Mouse (Mus musculus) testis, adult 2 months (tissue): ENCODE measurements around the gene Olfr102. TPM values are rescaled to one million over a fixed set of nuclear protein-coding genes. Genes with fewer than 3 reads are reported as not detected.

Source experiments
- H3K27ac ChIP-seq: fragments of 200-500 bp; 2 replicates; pipeline ENCODE4 v1.5.1; 2012; ENCODE audit warnings: low read depth, low read length; ENCODE audit not compliant: control insufficient read depth, insufficient read depth
- H3K27me3 ChIP-seq: fragments of 200-500 bp; 2 replicates; pipeline ENCODE4 v1.6.1; 2012; ENCODE audit warnings: mild to moderate bottlenecking, low read length, moderate library complexity; ENCODE audit not compliant: control insufficient read depth, insufficient read depth
- H3K36me3 ChIP-seq: fragments of 200-500 bp; 2 replicates; pipeline ENCODE4 v1.6.1; 2012; ENCODE audit warnings: mild to moderate bottlenecking, low read length; ENCODE audit not compliant: control insufficient read depth, insufficient read depth
- H3K4me1 ChIP-seq: fragments of 200-500 bp; 2 replicates; pipeline ENCODE4 v1.6.1; 2012; ENCODE audit warnings: low read length; ENCODE audit not compliant: control insufficient read depth, insufficient read depth
- H3K4me3 ChIP-seq: fragments of 200-500 bp; 2 replicates; pipeline ENCODE4 v1.5.1; 2012; ENCODE audit warnings: low read depth, mild to moderate bottlenecking, low read length, moderate library complexity, mixed read lengths; ENCODE audit not compliant: control insufficient read depth
- CTCF ChIP-seq: fragments of 200-500 bp; IDR thresholded peaks from 2 replicates; pipeline ENCODE4 v1.5.1; 2012; ENCODE audit warnings: low read depth, mild to moderate bottlenecking, inconsistent platforms, low read length, moderate library complexity; ENCODE audit not compliant: control insufficient read depth, insufficient read depth, insufficient replicate concordance
- POLR2A ChIP-seq: fragments of 200-500 bp; IDR thresholded peaks from 2 replicates; pipeline ENCODE4 v1.6.1; 2012; ENCODE audit warnings: low read depth, mild to moderate bottlenecking, inconsistent platforms, low read length, moderate library complexity; ENCODE audit not compliant: control insufficient read depth
- polyA plus RNA-seq: library from polyadenylated mRNA; depleted of rRNA; stranded (reverse); fragments of >200 nt; gene quantifications from 2 replicates; pipeline ENCODE4 v1.2.3, GENCODE M21; 2012; rRNA removed

Gene Olfr102
- polyA plus RNA-seq, 1 experiment, result 0.10 TPM

DNA sequence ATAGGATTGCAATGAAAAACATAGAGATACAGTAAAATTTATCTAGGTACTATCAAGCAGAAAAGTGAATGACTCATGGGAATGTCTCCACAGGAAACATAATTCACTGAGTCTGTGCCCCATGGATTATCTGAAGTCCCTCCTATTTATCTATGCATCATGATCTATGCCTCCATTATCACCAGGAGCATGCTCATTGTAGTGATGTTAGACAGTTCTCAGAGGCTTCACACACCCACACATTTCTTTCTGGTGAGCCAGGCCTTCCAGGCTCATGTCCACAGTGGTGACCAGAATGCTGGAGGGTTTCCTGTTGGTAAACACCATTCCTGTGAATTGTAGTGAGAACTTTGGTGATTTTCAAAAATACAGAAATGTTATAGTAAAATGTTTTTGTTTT lies 40.3 kb downstream of the Olfr102 start:
- Histone ChIP-seq H3K36me3 (no peaks in the 10 kb centered on the region), H3K27ac (no peak overlapping the region), H3K4me3 (no peak overlapping the region), H3K27me3 (no peaks in the 10 kb centered on the region), H3K4me1 (no peaks in the 10 kb centered on the region)
- no peak for TF ChIP-seq CTCF
- TF ChIP-seq POLR2A, result no peak

DNA sequence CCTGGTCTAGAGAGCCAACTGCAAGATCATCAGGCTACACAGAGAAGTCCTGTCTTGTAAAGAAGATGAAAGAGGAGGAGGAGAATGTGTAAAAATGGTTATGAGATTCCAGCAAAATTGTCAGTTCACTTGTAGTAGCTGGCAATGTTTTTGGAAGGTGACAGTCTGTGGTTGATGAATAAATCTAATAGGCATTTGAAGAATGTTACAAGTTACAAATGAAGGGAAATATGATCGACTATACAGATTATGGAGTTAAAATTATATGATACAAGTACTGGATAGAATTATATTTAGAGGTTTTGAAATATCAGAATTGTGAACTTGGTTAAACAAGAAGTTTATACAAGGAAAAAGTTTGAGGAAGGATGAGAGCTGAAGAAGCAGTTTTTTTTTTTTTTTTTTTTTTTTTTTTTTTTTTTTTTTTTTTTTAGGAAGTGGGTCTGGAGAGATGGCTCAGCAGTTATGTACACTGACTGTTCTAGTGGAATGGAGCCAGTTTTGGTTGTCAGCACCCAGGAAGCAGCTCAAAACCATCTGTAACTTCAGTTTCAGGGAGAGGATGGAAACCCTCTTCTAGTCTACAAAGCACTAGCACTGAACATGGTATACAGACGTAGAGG lies 41.1 kb downstream of the Olfr102 start:
- no peaks in the 10 kb centered on the region; the same call in 1 of the 2 replicates for H3K4me1 ChIP-seq
- TF ChIP-seq POLR2A (no peak), CTCF (no peak)

GRCm38 (mm10) chr17:37270702-37271092 lies 46.2 kb downstream of the Olfr102 start:
- peak overlapping the region; percentile 95 for H3K4me3 ChIP-seq
- no peak overlapping the region for H3K27ac ChIP-seq
- H3K4me1 ChIP-seq, result peaks cover 3% of the 10 kb centered on the region
- H3K36me3 ChIP-seq, result no peaks in the 10 kb centered on the region
- no peaks in the 10 kb centered on the region for H3K27me3 ChIP-seq
- no peak for TF ChIP-seq CTCF
- no peak for TF ChIP-seq POLR2A

More for the DNA sequence above, 41.1 kb downstream of the Olfr102 start:
- no peak overlapping the region for H3K27ac ChIP-seq
- no peaks in the 10 kb centered on the region for H3K36me3 ChIP-seq
- H3K4me3 ChIP-seq, result no peak overlapping the region
- H3K27me3 ChIP-seq, result no peaks in the 10 kb centered on the region

DNA sequence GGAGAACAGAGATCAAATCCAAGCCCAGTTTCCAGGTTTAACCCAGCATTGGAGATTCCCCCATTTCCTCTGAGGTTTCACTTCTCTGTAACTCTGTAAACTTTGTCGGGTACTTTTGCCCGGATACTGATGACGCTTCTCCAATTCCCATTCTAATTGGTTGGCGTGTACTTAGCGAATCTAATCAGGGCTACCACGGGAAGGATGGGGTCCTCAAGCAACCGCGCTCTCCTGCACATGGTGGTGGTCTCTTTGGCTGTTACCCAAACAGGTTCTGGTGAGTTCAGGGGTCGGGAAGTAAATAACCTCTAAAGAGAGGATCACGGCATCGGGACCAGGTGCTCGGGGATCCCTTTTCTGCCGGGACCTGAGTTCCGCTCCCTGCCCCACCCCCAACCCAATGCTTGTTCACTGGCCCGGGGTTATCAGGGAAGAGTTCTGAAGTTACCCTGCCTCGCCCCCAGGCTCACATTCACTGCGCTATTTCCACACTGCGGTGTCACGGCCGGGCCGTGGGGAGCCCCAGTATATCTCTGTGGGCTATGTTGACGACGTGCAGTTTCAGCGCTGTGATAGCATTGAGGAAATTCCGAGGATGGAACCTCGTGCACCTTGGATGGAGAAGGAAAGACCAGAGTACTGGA lies 46.7 kb downstream of the Olfr102 start, which contains the start of gene H2-M3:
Gene H2-M3, plus strand, starts transcription at position 163 of the 644 bp plus-strand sequence.
- H3K27ac ChIP-seq, result no peak within 1 kb of the TSS; the same call in 1 of the 2 replicates
- TF ChIP-seq POLR2A (no peak), CTCF (no peak)
- H3K36me3 ChIP-seq, result no peaks in the 10 kb centered on the region
- H3K27me3 ChIP-seq, result no peaks in the 10 kb centered on the region
- H3K4me3 ChIP-seq, result peak within 1 kb of the TSS; percentile 95
- H3K4me1 ChIP-seq, result peaks cover 3% of the 10 kb centered on the region

- H3K4me3 ChIP-seq, result no peak within 1 kb of the TSS
- TF ChIP-seq POLR2A, result no peak
- no peaks in the 10 kb centered on the region for H3K36me3 ChIP-seq
- no peak within 1 kb of the TSS for H3K27ac ChIP-seq
- no peaks in the 10 kb centered on the region for H3K4me1 ChIP-seq
- H3K27me3 ChIP-seq, result no peaks in the 10 kb centered on the region
Measured at GRCm38 (mm10) chr17:37263626-37264025, 53.2 kb downstream of the Olfr102 start, which contains the start of gene Olfr98. Gene Olfr98 (minus strand): TSS chr17:37263749.

Other genes starting within 250 kb of the Olfr102 start
- gene Olfr90, start 228.6 kb downstream of the Olfr102 start, polyA plus RNA-seq, result not detected in 2 replicates
- gene Olfr91, start 218.8 kb downstream of the Olfr102 start, polyA plus RNA-seq, result 0.11 and 0.22 TPM in 2 replicates
- not detected in 2 replicates for gene Olfr92, start 197.0 kb downstream of the Olfr102 start, polyA plus RNA-seq
- 0.85 TPM in 1 of 2 replicates, not detected in the other for gene Olfr93, start 155.6 kb downstream of the Olfr102 start, polyA plus RNA-seq
- not detected in 2 replicates for gene Ubd, start 123.2 kb downstream of the Olfr102 start, polyA plus RNA-seq
- gene Olfr94, start 116.1 kb downstream of the Olfr102 start, polyA plus RNA-seq, result not detected in 2 replicates
- gene Olfr95, start 103.9 kb downstream of the Olfr102 start, polyA plus RNA-seq, result not detected in 2 replicates
- gene Olfr96, start 96.9 kb downstream of the Olfr102 start, polyA plus RNA-seq, result not detected in 2 replicates
- gene Olfr97, start 79.7 kb downstream of the Olfr102 start, polyA plus RNA-seq, result 0.08 TPM in 1 of 2 replicates, not detected in the other
- gene Olfr98, start 53.3 kb downstream of the Olfr102 start, polyA plus RNA-seq, result not detected in 2 replicates
- gene H2-M3, start 46.8 kb downstream of the Olfr102 start, polyA plus RNA-seq, result 0.75 and 0.98 TPM in 2 replicates
- not detected in 2 replicates for gene Olfr99, start 33.6 kb downstream of the Olfr102 start, polyA plus RNA-seq
- not detected in 2 replicates for gene Olfr101, start 12.7 kb downstream of the Olfr102 start, polyA plus RNA-seq
- not detected in 2 replicates for gene Olfr103, start 22.6 kb upstream of the Olfr102 start, polyA plus RNA-seq
- gene Olfr104-ps, start 42.5 kb upstream of the Olfr102 start, polyA plus RNA-seq, result 0.04 TPM in 1 of 2 replicates, not detected in the other
- gene Olfr105-ps, start 62.0 kb upstream of the Olfr102 start, polyA plus RNA-seq, result not detected in 2 replicates
- not detected in 2 replicates for gene Olfr106-ps, start 73.3 kb upstream of the Olfr102 start, polyA plus RNA-seq
- gene Olfr107, start 82.2 kb upstream of the Olfr102 start, polyA plus RNA-seq, result not detected in 2 replicates
- not detected in 2 replicates for gene Olfr108, start 128.4 kb upstream of the Olfr102 start, polyA plus RNA-seq
- gene Olfr109, start 141.9 kb upstream of the Olfr102 start, polyA plus RNA-seq, result not detected in 2 replicates
- not detected in 2 replicates for gene H2-M2, start 166.5 kb upstream of the Olfr102 start, polyA plus RNA-seq
- not detected in 2 replicates for gene Olfr110, start 175.4 kb upstream of the Olfr102 start, polyA plus RNA-seq
- not detected in 2 replicates for gene Olfr111, start 191.0 kb upstream of the Olfr102 start, polyA plus RNA-seq